Mouse (Mus musculus): ENCODE measurements around the gene Grk4.

DNA sequence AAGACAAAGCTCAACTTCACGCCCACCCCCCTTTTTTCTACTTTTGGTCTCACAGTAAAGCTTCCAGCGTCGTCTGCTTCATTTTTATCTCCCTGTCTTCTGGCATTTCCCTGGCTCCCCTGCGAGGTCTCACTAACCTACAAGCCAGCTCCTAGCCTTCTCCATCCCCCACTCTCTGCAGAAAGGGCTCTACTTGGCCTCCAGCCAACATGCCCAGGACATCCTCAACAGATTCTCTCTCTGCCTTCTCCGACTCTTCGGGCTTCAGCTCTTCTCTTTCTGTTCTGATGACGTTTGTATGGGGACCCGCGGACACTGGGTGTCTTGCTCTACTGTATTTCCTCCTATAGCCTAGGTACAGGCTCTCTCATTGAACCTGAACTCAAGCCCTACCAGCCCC is 5.3 kb upstream of the Grk4 start:
- TF ChIP-seq CTCF (IDR thresholded peaks at IDR 0.05; ENCODE audit: low read depth) (no peak), EP300 (IDR thresholded peaks at IDR 0.05; ENCODE audit: low read depth) (no peak)

All from liver, embryonic 14.5 days (tissue).